Mouse (Mus musculus): ENCODE measurements around the gene Crygf.
"Not testable (repeated sequence)": the region's sequence is repeated elsewhere in the genome, so short reads cannot be mapped to it uniquely, and the experiment has no call there.

The Crygf gene

GRCm38 (mm10) chr1:65926294-65926693, at the start of gene Crygf:
TSS of gene Crygf (plus strand) at chr1:65926520.
- POLR2A ChIA-PET = no interaction called here
- CTCF ChIA-PET = no interaction called here

GRCm38 (mm10) chr1:65925361-65926210, 734 bp upstream of the Crygf start:
- POLR2A ChIA-PET = no interaction called here

GRCm38 (mm10) chr1:65926696-65927095, 376 bp downstream of the Crygf start:
- POLR2A ChIA-PET, CTCF ChIA-PET: not testable (repeated sequence)

More at GRCm38 (mm10) chr1:65925361-65926210, 734 bp upstream of the Crygf start:
- CTCF ChIA-PET = no interaction called here

- CTCF ChIA-PET = interaction anchor here in 1 of 4 experiments (0.6 kb wide), 1 partner anchor 19 kb away, joined by 3 read pairs; no protein-coding TSS in a partner anchor
- POLR2A ChIA-PET = no interaction called here
These were observed 3.7 kb downstream of the Crygf start for GRCm38 (mm10) chr1:65930055-65930454.

GRCm38 (mm10) chr1:65932091-65932812, 5.9 kb downstream of the Crygf start:
- POLR2A ChIA-PET = no interaction called here
- CTCF ChIA-PET = no interaction called here

Data from embryonic stem cell, embryonic (primary cell).